Mouse (Mus musculus) left cerebral cortex, postnatal 25 days (tissue): ENCODE measurements at regions not wholly inside any gene's neighbourhood (a gene's known extent, or its start where the extent isn't known, plus 50 kb on each side); places are given as distances from the start of the nearest gene placed in this dataset.

Source experiments
- DNase-seq, 2 experiments: peaks; one replicate each; pipeline ENCODE4 v3.0.0; 2022; ENCODE audit warnings: low spot score in 2 of 2, mixed read lengths in 1 of 2
- intact Hi-C: fragments of 180-260 bp; cut with DNase I; formaldehyde crosslinking; loops from one replicate; pipeline ENCODE4 v1.15.1; 2025

DNA sequence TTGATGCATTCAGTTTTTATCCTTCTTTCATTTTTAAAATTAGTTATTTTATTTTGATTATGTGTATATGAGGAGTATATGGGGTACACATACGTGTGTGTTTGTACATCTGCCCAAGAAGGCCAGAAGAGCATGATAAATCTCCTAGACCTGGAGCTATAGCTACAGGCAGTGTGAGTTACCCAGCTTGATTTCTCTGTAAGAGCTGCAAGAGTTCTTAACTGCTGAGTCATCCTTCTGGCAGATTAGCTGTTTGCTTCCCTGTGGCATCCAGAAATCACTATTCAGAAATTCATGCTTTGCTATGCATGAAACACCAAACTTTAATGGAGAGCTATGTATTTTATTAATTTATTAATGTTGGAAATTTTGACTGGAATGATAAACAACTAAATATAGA lies 466.3 kb upstream of the Zwint start:
- intact Hi-C loops, result no loop called here
- peak in 1 of 2 experiments; percentile 17 for DNase-seq

DNA sequence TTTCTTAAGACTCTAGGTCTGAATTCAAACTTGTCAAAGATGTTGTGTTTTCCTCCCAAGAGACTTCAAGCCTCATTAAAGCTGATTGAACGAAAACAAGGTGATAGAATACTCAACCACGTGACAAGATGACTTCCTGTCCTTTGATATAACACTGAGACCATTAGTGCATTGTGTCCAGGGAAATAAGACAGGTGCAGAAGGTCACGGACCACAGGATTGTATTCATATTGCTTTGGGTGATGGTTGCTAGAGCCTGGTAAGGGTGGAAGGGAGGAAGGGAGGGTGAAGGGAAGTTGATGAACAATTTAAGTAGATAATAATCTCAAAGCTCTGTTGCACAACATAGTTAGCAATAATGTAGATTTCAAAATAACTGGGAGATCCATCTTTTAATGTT lies 436.8 kb upstream of the Zwint start:
- no peak for DNase-seq
- intact Hi-C loops, result no loop called here

DNA sequence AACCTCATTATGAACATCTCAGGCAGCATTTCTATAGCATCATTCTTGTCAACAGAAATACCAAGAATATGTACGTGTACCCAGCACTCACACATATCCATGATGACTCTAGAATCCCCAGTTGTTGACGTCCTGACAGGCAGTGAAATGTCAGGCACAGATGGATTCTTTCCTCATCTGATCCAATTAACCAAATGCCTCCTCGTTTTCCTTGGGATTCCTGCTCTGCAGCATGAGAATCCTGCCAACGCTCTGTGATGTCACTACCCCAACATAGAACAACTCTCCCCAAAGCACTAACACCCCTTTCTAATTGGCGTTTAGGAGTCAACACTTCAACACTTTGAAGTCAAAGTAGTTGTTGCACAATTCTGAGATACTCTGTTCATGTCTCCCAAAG lies 433.5 kb upstream of the Zwint start:
- no peak for DNase-seq
- intact Hi-C loops, result no loop called here

GRCm38 (mm10) chr10:72222505-72222904 lies 432.1 kb upstream of the Zwint start:
- DNase-seq, result no peak
- intact Hi-C loops, result no loop called here

- no peak for DNase-seq
- intact Hi-C loops, result no loop called here
Observed at GRCm38 (mm10) chr10:72225084-72225483, 429.6 kb upstream of the Zwint start.

DNA sequence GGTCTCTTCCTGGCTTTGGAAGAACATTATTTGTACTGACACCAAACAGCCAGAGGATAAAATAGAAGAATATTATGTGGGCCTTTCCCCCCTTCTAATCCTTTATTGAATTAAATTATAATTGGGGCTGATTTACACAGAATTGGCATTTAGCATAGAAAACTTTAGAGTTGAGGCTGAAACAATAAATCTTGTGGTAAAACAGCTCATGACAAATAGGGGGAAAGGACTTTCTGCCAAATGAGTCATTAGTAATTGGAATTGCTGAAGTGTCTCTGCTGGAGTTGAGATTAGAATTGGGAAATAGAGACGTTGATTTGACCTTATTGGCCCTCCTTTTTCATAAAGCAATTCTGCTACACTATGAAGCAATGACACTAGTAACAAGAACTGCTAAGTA lies 410.5 kb upstream of the Zwint start:
- intact Hi-C loops, result no loop called here
- DNase-seq, result no peak
